Mouse (Mus musculus): ENCODE results near the gene Dmrt3. TPM values are rescaled to one million over a fixed set of nuclear protein-coding genes. Genes with fewer than 3 reads are reported as not detected.

Gene Dmrt3
- polyA plus RNA-seq, 1 experiment from 2014 or later = not detected

DNA sequence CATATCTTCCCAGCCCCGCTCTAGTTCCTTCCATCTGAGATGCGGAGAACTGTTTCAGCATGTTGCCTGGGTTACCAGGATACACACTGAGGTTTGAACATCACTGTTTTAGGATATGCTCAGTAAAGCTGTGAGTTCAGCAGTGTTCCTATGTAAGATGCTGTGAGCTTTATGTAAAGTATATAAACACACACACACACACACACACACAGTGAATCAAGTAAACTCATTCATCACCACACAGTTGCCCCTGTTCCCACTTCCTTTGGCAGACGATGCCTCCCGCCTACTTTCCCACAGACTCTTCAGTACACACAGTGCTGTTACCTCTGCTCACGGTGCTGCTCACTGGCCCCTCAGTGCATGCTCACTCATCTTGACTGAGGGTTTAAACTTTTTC, 42.5 kb downstream of the Dmrt3 start:
- Histone ChIP-seq H3K27ac (ENCODE audit: low read depth, low read length) (no peak overlapping the region), H3K36me3 (ENCODE audit: control insufficient read depth, insufficient read depth) (no peaks in the 10 kb centered on the region), H3K9me3 (ENCODE audit: control insufficient read depth) (no peaks in the 10 kb centered on the region), H3K9ac (ENCODE audit: low read depth, low read length) (no peak overlapping the region), H3K27me3 (replicated peaks; ENCODE audit: control insufficient read depth, insufficient read depth, low read length) (no peaks in the 10 kb centered on the region), H3K4me3 (ENCODE audit: low read depth, low read length) (no peak overlapping the region), H3K4me2 (replicated peaks; ENCODE audit: low read depth) (no peak overlapping the region), H3K4me1 (replicated peaks; ENCODE audit: control insufficient read depth, insufficient read depth, low read length) (no peaks in the 10 kb centered on the region)
- 73% methylated on average over 5 of the region's 5 CpGs for WGBS
- TF ChIP-seq CTCF (IDR thresholded peaks at IDR 0.05; ENCODE audit: low read depth) = no peak
- ATAC-seq = no peak

DNA sequence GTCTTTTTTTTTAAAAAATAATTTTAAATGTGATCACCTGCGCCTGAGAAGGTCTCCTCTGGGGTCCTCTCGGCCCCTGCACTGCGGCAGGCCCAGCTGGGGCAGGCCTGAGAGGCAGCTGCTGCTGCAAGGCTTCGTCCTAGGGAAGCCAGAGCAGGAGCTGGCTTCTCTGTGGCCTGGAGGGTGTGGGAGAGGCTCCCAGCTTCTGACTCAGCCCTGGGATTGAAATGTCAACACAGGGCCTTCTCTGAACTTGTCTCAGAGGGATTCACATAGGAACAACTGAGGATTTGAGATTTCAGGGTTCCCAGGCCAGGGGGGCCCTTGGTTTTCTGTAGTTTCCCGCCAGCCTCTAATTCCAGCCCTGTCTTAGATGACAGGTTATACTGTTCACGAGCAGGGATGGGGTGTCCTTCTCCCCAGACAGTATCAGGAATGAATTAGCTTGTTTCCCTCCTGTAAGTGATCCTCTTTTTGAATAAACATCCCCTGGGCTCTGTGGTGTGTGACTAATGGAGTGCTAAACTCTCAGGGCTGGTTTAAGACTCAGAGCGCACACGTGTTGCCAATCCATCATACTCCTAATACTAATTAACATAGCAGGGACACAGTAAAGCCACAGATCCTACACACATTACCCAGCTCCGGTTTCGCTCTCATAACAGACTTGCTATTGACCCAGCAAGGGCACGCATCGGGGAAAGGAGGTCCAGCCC, 44.1 kb downstream of the Dmrt3 start:
- Histone ChIP-seq H3K4me3 (ENCODE audit: low read depth, low read length) (no peak overlapping the region), H3K4me2 (replicated peaks; ENCODE audit: low read depth) (no peak overlapping the region), H3K36me3 (ENCODE audit: control insufficient read depth, insufficient read depth) (no peaks in the 10 kb centered on the region), H3K9me3 (ENCODE audit: control insufficient read depth) (no peaks in the 10 kb centered on the region), H3K4me1 (replicated peaks; ENCODE audit: control insufficient read depth, insufficient read depth, low read length) (no peaks in the 10 kb centered on the region), H3K9ac (ENCODE audit: low read depth, low read length) (no peak overlapping the region), H3K27me3 (replicated peaks; ENCODE audit: control insufficient read depth, insufficient read depth, low read length) (no peaks in the 10 kb centered on the region), H3K27ac (ENCODE audit: low read depth, low read length) (no peak overlapping the region)
- TF ChIP-seq CTCF (IDR thresholded peaks at IDR 0.05; ENCODE audit: low read depth) = no peak
- 61% methylated on average over 12 of the region's 12 CpGs for WGBS
- ATAC-seq = no peak

DNA sequence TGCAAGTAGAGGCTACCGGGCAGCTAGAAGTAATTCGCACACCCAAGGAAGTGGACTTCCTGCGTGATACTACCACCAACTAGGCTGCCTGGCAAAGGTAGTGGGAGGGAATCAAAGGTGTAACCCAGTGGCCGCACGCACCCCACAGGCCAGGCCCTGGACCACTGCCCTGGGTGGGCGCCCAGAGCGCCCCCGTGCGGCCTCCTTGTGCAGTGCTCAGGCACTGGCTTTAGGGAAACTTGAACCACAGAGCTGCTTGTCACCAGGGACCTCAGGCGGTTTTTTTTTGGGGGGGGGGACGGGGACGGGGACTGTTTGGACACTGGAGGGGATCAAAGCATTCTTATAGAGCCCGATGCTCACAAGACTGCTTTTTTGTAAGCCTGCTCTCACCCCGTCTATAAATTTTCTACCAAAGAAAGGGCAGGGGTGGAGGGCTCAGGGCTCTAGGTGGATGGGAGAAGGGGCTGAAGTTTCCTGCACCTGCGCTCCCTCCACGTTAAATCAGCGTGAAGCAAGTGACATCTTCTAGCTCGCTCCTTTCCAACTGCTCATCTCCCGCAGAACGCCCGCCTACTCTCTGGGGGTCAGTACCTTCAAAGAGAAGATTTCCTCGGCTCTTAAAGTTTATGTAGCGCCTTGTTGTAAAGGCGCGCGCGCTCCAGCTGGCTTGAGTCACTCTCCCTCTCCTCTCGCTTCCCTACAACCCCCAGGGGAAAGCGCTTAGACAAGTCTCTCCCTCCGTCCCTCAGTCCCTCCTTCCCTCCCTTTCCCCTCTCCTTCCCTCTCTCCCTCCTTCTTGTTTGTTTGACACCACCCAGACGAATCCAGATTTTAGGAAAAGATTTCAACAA, 55.6 kb downstream of the Dmrt3 start:
- Histone ChIP-seq H3K4me3 (ENCODE audit: low read depth, low read length) (0 out of 2 replicates have a peak overlapping the region, but pooled peaks have one; percentile 1), H3K9me3 (ENCODE audit: control insufficient read depth) (no peaks in the 10 kb centered on the region), H3K4me2 (replicated peaks; ENCODE audit: low read depth) (no peak overlapping the region), H3K27me3 (replicated peaks; ENCODE audit: control insufficient read depth, insufficient read depth, low read length) (peaks cover 77% of the 10 kb centered on the region), H3K27ac (ENCODE audit: low read depth, low read length) (no peak overlapping the region), H3K36me3 (ENCODE audit: control insufficient read depth, insufficient read depth) (no peaks in the 10 kb centered on the region), H3K4me1 (replicated peaks; ENCODE audit: control insufficient read depth, insufficient read depth, low read length) (no peaks in the 10 kb centered on the region), H3K9ac (ENCODE audit: low read depth, low read length) (no peak overlapping the region)
- 4% methylated on average over 31 of the region's 31 CpGs for WGBS
- TF ChIP-seq CTCF (IDR thresholded peaks at IDR 0.05; ENCODE audit: low read depth) = peak; percentile 37; the same call in 1 of the 2 replicates
- ATAC-seq = no peak

DNA sequence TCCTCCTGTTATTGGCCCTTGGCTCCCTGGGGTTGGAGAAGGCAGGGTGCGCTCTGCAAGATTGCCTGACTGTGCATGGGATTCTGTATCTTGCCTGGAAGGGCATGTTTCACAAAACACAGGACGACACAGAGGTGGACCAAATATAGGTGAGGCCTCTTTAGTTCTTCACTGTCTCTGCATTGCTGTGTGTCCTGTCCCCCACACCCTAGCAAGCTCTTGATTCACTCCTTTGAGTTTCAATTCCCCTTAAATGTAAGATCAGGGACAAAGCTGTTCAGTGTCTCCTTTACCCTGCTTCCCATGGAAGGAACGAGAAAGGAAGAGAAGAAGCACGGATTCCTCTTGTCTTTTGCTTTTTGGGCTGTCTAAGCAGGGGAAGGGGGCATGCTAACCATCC, 57.7 kb downstream of the Dmrt3 start:
- no peaks in the 10 kb centered on the region for H3K36me3 ChIP-seq (ENCODE audit: control insufficient read depth, insufficient read depth)
- H3K9me3 ChIP-seq (ENCODE audit: control insufficient read depth) = no peaks in the 10 kb centered on the region
- no peak for TF ChIP-seq CTCF (IDR thresholded peaks at IDR 0.05; ENCODE audit: low read depth)
- H3K4me3 ChIP-seq (ENCODE audit: low read depth, low read length) = no peak overlapping the region
- ATAC-seq = no peak
- 22% methylated on average over 4 of the region's 4 CpGs for WGBS
- H3K4me2 ChIP-seq (replicated peaks; ENCODE audit: low read depth) = no peak overlapping the region
- 0 out of 2 replicates have a peak, but pooled peaks cover 5% of the 10 kb centered on the region for H3K4me1 ChIP-seq (replicated peaks; ENCODE audit: control insufficient read depth, insufficient read depth, low read length)
- H3K27me3 ChIP-seq (replicated peaks; ENCODE audit: control insufficient read depth, insufficient read depth, low read length) = peaks cover 95% of the 10 kb centered on the region
- no peak overlapping the region for H3K9ac ChIP-seq (ENCODE audit: low read depth, low read length)
- no peak overlapping the region for H3K27ac ChIP-seq (ENCODE audit: low read depth, low read length)

DNA sequence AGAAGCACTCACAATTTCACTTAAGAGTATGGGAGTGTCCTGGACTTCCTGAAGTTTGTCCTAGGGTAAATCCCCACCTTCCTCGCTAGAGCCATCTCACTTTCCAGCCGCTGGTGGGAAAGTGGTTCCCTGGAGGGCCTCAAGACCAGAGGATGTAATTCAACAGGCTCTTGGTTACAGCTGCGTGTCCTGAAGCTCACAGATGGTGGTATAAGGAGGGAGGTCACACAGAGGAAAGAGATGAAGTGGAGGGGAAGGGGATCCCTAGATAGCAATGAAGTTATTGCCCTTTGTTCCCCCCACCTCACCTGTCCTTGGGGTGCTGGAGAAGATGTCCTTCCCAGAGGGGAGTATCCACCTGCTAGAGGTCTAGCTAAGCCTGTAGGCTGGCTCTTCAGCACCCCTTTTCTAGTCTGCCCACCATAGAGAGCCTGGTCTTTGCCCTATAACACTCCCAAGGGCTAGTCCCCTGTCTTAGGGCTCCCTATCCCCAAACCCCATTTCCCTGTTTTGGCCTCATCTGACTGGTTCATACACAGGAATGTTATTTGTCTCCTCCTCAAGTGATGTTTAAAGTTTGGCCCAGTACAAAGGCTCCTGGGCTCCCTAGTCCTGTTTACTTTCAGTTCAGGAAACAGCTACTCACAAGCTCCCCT, 59.6 kb downstream of the Dmrt3 start:
- H3K4me3 ChIP-seq (ENCODE audit: low read depth, low read length) = no peak overlapping the region
- peaks cover 99% of the 10 kb centered on the region for H3K27me3 ChIP-seq (replicated peaks; ENCODE audit: control insufficient read depth, insufficient read depth, low read length)
- H3K4me2 ChIP-seq (replicated peaks; ENCODE audit: low read depth) = no peak overlapping the region
- H3K27ac ChIP-seq (ENCODE audit: low read depth, low read length) = no peak overlapping the region
- no peaks in the 10 kb centered on the region for H3K9me3 ChIP-seq (ENCODE audit: control insufficient read depth)
- TF ChIP-seq CTCF (IDR thresholded peaks at IDR 0.05; ENCODE audit: low read depth) = no peak
- no peaks in the 10 kb centered on the region for H3K36me3 ChIP-seq (ENCODE audit: control insufficient read depth, insufficient read depth)
- no peak overlapping the region for H3K9ac ChIP-seq (ENCODE audit: low read depth, low read length)
- 0 out of 2 replicates have a peak, but pooled peaks cover 5% of the 10 kb centered on the region for H3K4me1 ChIP-seq (replicated peaks; ENCODE audit: control insufficient read depth, insufficient read depth, low read length)
- WGBS = 6% methylated on average over 3 of the region's 3 CpGs
- ATAC-seq = no peak
